Mouse (Mus musculus): ENCODE data around the gene Arhgef3.

Arhgef3 gene

GRCm38 (mm10) chr14:27347666-27348065 is 233.0 kb downstream of the Arhgef3 start:
- no peak for DNase-seq (ENCODE audit: low spot score)

- no peak for DNase-seq (ENCODE audit: low spot score)
Measured at GRCm38 (mm10) chr14:27348088-27348487, 233.4 kb downstream of the Arhgef3 start.

GRCm38 (mm10) chr14:27348656-27349055 is 234.0 kb downstream of the Arhgef3 start:
- no peak for DNase-seq (ENCODE audit: low spot score)

- no peak for DNase-seq (ENCODE audit: low spot score)
Measured at GRCm38 (mm10) chr14:27349120-27349519, 234.4 kb downstream of the Arhgef3 start.

GRCm38 (mm10) chr14:27349828-27350729 is 235.4 kb downstream of the Arhgef3 start:
- DNase-seq (ENCODE audit: low spot score), result no peak

GRCm38 (mm10) chr14:27351051-27351475 is 236.4 kb downstream of the Arhgef3 start:
- no peak for DNase-seq (ENCODE audit: low spot score)

- peak; percentile 68 for DNase-seq (ENCODE audit: low spot score)
Measured at GRCm38 (mm10) chr14:27351476-27352079, 236.9 kb downstream of the Arhgef3 start.

- DNase-seq (ENCODE audit: low spot score), result no peak
Measured at GRCm38 (mm10) chr14:27352470-27352869, 237.8 kb downstream of the Arhgef3 start.

GRCm38 (mm10) chr14:27355151-27355550 is 240.5 kb downstream of the Arhgef3 start:
- DNase-seq (ENCODE audit: low spot score), result no peak

GRCm38 (mm10) chr14:27355937-27356336 is 241.2 kb downstream of the Arhgef3 start:
- DNase-seq (ENCODE audit: low spot score), result no peak

- no peak for DNase-seq (ENCODE audit: low spot score)
Measured at GRCm38 (mm10) chr14:27357139-27357538, 242.4 kb downstream of the Arhgef3 start.

- no peak for DNase-seq (ENCODE audit: low spot score)
Measured at GRCm38 (mm10) chr14:27358202-27358601, 243.5 kb downstream of the Arhgef3 start.

- no peak for DNase-seq (ENCODE audit: low spot score)
Measured at GRCm38 (mm10) chr14:27360849-27361248, 246.2 kb downstream of the Arhgef3 start.

GRCm38 (mm10) chr14:27361514-27361913 is 246.8 kb downstream of the Arhgef3 start:
- DNase-seq (ENCODE audit: low spot score), result no peak

- no peak for DNase-seq (ENCODE audit: low spot score)
Measured at GRCm38 (mm10) chr14:27364668-27365257, 250.1 kb downstream of the Arhgef3 start.

- no peak for DNase-seq (ENCODE audit: low spot score)
Measured at GRCm38 (mm10) chr14:27367117-27367711, 252.5 kb downstream of the Arhgef3 start.

- no peak for DNase-seq (ENCODE audit: low spot score)
Measured at GRCm38 (mm10) chr14:27368619-27369018, 253.9 kb downstream of the Arhgef3 start.

GRCm38 (mm10) chr14:27369503-27369902 is 254.8 kb downstream of the Arhgef3 start:
- no peak for DNase-seq (ENCODE audit: low spot score)

- no peak for DNase-seq (ENCODE audit: low spot score)
Measured at GRCm38 (mm10) chr14:27371669-27372076, 257.0 kb downstream of the Arhgef3 start.

- DNase-seq (ENCODE audit: low spot score), result no peak
Measured at GRCm38 (mm10) chr14:27373498-27373897, 258.8 kb downstream of the Arhgef3 start.

- peak; percentile 68 for DNase-seq (ENCODE audit: low spot score)
Measured at GRCm38 (mm10) chr14:27376115-27376648, 261.5 kb downstream of the Arhgef3 start.

- no peak for DNase-seq (ENCODE audit: low spot score)
Measured at GRCm38 (mm10) chr14:27378669-27379068, 264.0 kb downstream of the Arhgef3 start.
